Mouse (Mus musculus): Measurements from ENCODE around the gene Mindy4.
"Not testable (repeated sequence)": the region's sequence is repeated elsewhere in the genome, so short reads cannot be mapped to it uniquely, and the experiment has no call there.

Gene Mindy4

DNA sequence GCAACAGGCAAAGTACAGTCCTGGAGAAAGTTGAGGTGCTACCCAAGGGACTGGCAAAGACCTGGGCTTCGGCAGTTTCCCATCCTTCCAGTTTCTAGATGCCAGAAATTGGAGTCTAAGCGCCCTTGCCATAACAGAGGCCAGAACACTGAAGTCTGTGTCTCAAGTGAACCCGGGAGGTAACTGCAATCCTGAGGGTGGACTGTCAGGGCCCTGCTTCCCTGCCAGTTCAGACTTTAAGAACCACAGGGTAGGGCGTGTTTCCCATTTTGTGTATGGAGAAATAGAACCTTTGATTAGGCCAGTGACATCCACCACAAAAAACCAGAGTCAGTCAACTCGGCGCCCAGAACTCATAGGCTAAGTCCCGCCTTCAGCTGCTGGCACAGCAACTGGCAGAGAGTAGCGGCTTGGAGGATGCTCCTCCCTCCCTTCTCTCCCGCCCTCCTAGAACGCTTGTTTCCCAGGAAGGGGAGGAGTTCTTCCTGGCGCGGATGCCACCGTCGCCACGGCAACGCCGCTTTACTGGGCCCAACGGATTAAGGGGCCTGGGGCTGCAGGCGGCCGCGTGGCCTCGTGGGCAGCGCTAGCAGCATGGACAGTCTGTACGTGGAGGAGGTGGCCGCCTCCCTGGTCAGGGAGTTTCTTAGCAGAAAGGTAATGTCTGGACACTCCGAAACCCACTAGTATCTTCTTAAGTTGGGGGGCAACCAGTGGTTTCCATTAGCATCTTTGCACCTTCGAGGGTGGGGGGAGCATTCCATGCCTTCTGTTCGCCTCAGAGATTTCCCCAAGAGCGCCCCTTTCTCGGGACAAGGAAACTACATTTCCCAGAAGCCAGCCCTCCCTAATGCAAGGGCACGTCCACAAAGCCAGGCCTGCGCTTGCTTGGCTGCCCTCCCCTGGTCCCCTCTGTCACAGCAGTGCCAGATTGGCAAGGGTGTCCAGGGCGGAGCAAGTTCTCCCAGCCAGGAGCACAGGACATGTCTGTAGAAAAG lies at the start of gene Mindy4:
TSS of gene Mindy4 (plus strand) at position 471 of the 998 bp plus-strand sequence.
- DNase-seq (ENCODE audit: low read depth, low spot score) = peak; percentile 82

DNA sequence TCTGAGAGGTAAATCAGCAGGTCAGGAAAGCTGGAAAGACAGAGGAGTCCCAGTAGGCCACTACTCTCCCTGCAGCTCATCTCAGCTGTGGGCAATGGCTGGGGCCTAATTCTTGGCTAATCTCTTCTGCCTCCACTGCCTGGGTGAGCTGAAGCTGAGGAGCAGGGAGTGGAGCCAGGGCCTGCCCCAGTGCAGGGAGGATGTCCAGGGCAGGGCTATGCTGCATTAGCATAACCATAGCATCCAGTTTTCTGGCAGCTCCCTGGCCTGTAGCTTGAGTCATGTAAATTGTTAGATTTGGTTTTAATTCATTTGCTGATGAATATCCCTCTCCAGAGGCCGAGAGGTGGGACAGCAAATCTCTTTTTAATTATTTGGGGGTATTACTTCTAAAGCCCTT lies 43.9 kb upstream of the Mindy4 start:
- DNase-seq (ENCODE audit: low read depth, low spot score) = no peak

DNA sequence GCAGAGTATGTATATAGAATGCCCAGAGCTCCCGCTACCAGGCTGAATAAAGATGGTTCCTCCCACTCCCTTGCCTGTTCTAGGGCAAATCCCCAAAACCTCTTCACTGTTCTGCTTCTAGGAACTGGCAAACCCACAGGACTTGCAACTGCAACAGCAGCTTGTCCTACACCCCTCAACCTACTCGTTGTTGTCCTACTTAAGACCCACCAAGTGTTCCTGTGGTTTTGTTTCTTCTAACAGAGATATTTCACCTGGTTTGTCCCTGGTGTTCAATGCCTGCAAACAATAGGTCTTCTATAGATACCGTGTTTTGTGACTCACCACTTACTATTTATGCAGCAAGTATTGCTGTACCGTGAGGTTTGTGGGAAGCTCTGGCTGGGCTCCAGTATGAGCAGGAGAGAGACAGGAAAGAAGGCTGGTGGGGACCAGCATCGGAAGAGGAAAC lies 41.8 kb upstream of the Mindy4 start:
- DNase-seq (ENCODE audit: low read depth, low spot score) = no peak

DNA sequence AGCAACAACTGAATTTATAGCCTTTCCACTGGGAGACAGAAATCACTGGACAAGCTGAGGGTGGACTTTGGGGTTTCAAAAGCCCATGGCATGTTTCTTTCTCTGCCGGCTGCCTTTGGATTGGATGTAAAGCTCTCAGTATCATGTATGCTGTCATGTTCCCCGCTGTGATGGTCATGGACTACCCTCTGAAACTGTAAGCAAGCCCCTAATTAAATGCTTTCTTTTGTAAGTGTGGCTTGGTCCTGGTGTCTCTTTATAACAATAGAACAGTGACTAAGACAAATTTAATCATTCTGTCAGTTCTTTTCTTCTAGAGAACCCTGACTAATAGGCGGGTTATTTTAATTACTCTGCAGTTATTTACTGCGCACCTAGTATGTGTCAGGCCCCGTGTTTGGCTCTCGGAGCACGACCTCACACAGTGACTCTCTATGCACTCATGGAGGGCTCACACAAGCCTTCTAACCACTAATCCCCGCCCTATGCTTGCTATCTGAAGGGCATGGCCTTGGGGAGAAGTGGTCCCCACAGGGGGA lies 40.1 kb upstream of the Mindy4 start:
- no peak for DNase-seq (ENCODE audit: low read depth, low spot score)

DNA sequence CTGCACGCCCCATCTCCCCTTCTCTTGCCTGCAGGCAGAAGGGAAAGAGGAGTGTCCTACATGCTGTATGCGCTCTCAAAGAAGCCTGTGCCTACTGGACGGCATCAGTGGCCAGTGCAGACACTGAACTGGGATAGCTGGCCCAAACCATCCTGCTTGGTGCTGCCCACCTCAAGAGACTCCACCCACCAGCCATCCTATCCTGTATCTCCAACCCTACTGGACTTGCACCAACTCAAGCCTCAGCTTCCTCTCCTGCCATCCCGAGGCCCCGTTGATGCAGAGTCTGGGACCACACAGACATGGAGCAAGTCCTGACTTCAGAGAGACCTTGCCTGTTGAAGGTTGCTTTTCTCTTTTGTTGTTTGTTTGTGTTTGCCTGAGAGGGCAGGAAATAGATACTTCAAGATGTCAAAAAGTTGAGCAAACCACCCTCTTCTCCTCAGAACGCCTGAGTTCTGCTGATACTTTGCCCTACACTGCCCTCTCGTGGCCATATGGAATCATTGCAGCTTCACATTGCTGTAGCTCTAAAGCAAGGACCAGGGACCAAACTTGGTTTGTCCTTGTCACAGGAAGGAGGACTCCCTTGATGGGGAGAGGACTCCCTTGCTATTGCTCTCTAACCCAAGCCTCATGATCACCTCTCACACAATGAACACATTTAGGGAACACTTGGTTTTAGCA lies 36.3 kb upstream of the Mindy4 start:
- peak; percentile 54 for DNase-seq (ENCODE audit: low read depth, low spot score)

DNA sequence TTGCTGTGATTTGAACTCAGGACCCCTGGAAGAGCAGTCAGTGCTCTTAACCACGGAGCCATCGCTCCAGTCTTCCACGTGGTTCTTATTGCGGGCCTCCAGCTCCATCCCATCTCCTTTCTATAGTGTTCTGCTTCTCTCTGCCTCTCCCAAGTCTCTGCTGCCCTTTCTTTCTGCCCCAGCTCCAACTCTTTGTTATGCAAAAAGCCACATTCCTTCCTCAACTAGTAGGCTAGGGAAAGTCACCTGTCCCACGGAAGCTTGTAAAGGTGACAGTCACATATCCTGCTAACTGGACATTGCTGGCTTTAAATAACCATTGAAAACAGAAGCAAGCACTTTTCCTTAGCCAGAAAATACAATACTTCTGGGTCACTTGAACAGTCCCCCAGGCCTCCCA lies 33.4 kb upstream of the Mindy4 start:
- no peak for DNase-seq (ENCODE audit: low read depth, low spot score)

DNA sequence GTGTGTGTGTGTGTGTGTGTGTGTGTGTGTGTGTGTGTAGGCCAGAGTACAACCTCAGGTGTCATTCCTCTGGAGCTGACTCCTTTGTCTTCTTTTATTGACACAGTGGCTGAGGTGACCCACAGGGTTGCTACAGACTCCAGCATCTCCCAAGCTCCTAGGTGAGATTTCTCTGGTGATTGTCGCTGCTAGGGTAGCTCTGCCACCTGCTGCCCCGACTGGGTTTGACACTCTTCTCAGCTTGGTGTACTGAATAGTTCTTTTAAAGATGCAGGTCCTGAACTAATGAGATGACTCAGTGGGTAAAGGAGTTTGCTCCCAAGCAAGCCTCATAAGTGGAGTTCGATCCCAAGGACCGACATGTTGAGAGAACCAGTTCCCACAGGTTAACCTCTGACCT lies 31.5 kb upstream of the Mindy4 start:
- no peak for DNase-seq (ENCODE audit: low read depth, low spot score)

DNA sequence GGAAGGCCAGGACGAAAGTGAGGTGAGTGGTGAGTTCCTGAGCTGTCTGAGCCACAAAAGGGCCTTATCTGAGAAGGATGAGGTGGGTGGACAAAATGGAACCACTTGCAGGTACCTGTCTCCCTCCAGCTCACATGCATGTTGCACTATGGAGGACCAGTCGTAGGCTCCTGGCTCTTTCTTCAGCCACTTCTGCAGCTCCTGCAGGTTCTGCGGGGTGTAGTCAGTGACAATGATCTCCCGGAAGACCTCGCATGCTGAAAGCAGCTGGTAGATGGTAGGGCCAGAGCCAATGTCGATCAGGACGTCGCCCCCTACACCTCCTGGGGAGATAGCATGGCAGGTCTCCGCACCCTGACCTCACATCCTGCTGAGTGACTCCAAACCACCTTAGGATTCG lies 30.0 kb upstream of the Mindy4 start:
- no peak for DNase-seq (ENCODE audit: low read depth, low spot score)

DNA sequence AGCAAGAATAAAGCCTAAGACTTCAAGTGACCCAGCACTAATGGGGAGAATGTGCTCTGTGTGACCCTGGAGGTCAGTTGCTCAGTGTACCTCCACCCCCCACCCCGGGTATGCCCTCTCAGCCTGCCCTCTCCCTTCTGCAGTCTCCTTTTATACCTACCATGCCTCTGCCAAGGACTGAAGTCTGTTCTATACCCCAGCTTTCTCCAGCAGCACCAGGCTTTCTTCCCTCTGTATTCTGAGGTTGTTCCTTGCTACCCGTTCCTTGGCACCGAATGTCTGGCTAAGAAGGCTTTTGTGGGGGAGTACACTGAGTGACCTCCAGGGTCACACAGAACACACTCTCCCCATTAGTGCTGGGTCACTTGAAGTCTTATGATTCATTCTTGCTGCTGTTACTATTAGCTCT lies 29.2 kb upstream of the Mindy4 start:
- DNase-seq (ENCODE audit: low read depth, low spot score) = no peak

DNA sequence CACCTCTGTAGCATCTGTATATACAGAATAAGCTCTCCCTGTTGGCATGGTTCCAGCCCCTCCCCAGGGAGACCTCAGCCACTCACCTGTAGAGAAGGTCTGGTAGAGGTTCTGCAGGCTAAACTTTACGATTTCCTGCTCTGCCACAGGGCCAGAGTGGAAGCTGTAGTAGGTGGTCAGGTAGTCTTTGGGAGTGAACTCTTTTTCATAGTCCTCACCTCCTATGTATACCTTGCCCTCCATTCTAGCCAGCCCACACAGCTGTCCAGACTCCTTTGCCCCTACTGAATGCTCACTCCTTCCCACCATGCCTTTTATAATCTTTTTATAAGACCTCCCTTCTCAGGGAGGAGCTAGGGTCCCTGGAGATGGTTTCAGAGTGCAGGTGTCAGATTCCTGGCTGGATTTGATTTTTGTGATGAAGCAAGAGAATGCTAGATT lies 28.4 kb upstream of the Mindy4 start, which contains the start of gene Inmt:
TSS of gene Inmt (minus strand) at position 303 of the 441 bp plus-strand sequence.
- no peak for DNase-seq (ENCODE audit: low read depth, low spot score)

DNA sequence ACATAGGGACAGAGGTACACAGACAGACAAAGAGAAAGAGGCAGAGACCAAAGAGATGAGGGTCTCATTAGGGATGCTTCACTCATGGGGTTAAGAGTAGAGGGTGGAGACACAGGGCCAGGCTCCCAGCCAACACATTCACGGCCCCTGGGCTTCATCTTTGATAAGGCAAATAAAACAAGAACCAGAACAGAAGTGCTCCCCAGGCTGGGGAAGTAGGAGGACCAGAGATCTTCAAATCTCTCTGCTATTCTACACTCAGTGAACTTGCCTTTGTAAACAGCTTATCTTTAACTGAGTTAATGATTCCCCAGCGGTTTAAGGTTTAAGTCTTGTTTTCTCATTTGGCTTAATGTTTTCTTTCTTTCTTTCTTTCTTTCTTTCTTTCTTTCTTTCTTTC lies 27.7 kb upstream of the Mindy4 start:
- DNase-seq (ENCODE audit: low read depth, low spot score) = no peak

DNA sequence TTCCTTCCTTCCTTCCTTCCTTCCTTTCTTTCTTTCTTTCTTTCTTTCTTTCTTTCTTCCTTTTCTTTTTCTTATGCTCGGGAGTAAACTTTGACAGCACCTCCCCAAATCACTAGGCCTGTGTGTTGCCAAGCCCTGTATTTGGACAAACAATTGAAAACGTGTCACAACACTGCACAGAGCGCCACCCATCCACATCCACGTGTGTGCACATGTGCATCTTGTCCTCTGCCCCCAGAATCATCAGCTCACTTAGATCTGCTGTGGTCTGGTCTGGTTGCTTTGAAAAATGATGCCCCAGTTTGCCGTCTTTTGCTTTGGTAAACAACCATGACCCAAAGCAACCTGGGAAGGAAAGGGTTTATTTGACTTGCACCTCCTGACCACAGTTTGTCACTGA lies 27.3 kb upstream of the Mindy4 start:
- no peak for DNase-seq (ENCODE audit: low read depth, low spot score)

DNA sequence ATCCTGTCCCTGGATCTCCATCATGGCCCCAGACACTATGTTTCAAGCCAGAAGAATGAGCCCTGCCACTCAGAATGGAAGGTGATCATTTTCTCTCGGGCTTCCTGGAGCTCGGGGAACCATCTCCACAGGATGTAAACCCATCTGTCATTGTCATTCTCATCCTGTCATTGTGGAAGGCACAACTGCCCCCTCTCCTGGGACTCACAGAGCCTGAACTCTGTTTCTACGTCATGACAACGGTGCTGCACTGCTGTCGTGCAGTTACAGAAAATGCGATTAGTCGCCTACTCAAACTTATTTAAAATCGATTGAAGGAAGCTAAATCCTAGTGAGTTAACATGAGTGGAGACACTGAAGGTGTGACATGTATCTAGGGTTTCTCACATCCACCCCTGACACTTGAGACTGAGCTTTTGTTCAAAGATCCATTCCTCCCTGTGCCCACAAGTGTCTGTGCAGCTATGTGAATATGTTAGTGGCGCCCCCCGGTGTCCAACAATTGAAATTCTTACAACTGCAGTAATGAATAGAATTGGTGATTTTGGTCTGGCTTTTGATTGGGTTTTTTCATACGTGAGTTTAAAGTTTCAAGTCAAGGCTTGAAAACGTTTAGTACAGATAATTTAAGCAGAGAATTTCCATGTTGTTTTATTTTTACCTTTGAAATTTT lies 26.0 kb upstream of the Mindy4 start:
- no peak for DNase-seq (ENCODE audit: low read depth, low spot score)

DNA sequence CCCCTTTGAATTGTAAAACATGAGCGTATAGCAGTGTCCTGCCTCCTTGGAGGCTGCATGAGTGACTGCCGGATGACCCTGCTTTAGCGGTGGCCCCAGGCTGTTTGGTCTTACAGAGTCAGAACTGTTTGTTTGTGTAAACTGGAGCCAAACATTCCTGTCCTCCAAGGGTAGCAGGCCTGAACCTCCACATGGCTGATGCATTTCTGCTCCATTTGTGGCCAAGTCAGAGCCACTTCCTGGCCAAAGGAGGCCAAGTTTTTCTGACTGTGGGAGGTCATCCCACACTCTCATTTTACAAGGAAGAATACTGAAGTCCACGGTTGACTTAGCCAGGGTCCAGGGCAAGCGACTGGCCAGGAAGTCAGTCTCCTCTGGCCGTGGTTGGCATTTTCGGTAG lies 23.6 kb upstream of the Mindy4 start:
- no peak for DNase-seq (ENCODE audit: low read depth, low spot score)

DNA sequence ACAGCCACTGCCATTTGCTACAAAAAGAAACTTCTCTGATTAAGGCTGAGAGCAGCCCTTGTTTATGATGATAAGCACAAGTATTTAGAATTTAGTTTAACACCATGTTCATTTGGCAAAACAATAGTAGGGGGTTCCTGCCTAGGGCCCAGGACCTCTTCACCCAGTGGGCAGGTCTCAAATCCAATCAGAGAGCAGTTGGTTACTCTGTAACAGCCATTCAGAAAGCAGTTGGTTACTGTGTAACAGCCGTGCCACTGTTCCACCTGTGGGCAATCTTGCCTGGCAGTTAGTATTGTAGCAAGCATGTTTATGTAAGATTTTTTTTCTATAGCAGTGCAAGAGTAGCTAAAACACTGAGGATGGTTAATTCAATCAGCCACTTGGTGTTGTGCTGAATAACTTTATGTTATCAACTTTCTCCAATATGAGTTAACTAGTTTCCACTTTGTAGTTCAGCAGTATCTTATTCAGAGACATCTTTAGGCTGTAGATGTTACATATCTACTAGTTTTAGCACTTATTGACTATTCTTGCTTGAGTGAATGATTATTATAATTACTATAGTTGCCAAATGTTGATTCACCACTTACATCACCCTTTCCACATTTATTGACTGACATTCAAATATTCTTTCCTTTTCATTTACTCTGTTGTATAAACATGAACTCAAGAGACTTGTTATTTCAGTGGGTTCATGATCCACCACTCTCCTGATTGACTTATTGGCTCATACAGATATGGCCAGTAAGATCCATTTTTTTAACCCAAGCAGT lies 20.3 kb upstream of the Mindy4 start:
- DNase-seq (ENCODE audit: low read depth, low spot score) = no peak

DNA sequence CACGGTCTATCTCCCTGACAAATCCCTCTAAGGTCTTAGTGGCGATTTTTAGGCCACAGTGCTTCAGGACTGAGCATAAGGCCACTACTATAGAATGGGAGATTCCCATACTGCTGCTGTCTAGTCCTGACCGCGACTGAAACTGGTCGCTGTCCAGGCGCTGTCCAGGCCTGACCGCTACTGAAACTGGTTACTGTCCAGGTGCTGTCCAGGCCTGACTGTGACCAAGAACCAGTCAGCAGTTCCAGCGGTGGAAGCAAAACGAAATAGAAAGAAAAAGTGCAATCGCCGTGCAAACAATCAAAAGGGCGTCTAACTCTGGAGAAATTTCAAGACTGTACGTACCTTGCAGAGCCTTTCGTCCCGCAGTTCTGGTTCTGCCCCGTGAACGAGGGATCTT lies 15.4 kb upstream of the Mindy4 start:
- not testable (repeated sequence) for DNase-seq (ENCODE audit: low read depth, low spot score)

DNA sequence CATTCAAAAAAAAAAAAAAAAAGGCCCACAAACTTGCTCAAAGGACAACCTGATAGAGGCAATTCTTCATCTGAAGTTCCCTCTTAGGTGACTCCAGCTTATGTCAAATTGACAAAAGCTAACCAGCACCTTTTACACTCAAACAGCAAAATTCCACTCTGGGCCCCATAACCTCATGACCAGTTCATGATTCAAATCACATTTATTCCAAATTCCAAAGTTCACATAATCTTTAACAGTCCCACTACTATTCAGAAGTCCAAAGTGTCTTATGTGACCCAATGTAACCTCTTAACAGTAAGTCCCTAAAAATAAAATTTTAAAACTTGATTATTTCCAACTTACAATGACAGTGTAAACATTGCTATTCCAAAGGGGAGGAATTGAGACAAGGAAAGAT lies 13.8 kb upstream of the Mindy4 start:
- no peak for DNase-seq (ENCODE audit: low read depth, low spot score)

DNA sequence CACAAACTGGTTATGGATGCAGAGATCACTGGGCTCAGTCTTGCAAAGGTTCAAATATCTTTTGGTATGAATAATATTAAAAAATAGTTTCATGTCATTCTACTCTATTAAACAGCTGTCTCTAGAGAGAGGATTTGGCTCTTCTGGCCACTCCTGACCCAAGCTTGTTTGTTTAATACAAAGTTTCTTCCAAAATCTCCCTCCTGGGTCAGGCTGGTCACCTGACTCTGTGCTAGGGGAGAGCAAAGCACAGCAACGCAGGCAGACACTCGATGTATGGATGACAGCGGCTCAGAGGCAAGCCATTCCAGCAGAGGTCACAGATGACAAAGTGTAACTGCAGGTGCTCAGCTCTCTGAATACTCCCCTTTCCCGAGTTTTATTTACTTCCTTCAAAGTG lies 11.6 kb upstream of the Mindy4 start:
- no peak for DNase-seq (ENCODE audit: low read depth, low spot score)

DNA sequence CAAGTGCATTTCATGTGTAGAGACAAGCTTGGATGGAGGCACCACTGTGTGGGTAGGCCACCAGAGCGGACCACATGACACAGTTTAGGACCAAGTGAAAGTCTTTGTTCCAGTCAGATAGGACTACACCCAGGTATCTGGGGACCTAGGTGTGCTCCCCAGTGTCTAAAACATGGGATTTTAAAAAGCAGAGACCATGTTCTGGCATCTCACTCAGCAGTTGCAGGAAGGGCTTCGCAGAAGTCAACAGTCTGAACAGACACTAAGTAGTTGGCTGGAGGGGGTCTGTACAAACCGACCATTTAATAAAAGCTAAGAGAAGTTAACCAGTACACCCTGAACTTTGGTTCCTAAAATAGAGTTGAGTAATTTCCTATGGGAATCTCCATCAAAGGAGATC lies 10.0 kb upstream of the Mindy4 start:
- no peak for DNase-seq (ENCODE audit: low read depth, low spot score)

DNA sequence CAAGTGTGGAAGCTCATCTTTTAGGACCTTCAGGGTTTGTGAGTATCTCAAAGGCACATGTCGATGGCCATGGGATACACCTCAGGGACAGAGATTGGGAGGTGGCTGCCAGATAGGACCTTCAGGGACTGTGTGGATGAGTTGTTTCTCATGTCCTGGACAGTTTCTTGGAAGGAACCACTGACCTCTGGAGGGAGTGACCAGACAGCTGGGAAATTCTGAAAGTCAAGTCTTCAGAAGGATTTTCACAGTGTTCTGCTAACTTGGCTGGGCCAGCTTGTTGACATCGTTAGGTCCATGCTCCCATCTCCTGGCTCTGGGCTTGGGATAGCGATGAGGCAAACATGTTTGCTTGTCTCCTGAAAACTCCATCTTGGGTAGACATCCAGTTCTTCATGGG lies 4.1 kb upstream of the Mindy4 start:
- DNase-seq (ENCODE audit: low read depth, low spot score) = no peak

DNA sequence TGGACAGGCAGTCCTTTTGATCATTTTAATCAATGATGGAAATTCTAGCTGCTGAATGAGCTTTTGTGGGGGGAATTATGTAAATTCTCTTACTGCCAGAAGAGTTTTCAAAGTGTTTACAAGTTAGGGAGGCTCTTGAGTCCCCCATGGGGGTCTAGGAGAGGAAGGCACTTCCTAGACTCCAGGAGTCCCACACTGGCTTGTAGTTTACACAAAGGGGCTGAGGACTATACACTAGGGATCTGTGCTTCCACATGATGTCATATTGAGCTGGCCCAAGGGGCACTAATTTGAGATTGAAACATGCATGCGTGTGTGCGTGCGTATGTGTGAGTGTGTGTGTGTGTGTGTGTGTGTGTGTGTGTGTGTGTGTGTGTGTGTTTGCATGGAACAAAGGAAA lies 748 bp downstream of the Mindy4 start:
- no peak for DNase-seq (ENCODE audit: low read depth, low spot score)
